Mouse (Mus musculus) left cerebral cortex, adult 2 months (tissue): ENCODE data around the gene Dusp3. TPM values are rescaled to one million over a fixed set of nuclear protein-coding genes. Genes with fewer than 3 reads are reported as not detected.

ENCODE experiments used
- DNase-seq, 2 experiments: peaks; one replicate each; pipeline ENCODE4 v3.0.0; 2021 to 2022; ENCODE audit warnings: low spot score in 2 of 2, mixed read lengths in 1 of 2; ENCODE audit errors: extremely low spot score in 1 of 2
- H3K27ac ChIP-seq: fragments of 200-600 bp; 2 replicates; pipeline ENCODE4 v1.8.1; 2022
- H3K4me3 ChIP-seq: fragments of 200-600 bp; 2 replicates; pipeline ENCODE4 v1.8.1; 2022
- CTCF ChIP-seq: fragments of 200-600 bp; IDR thresholded peaks from 2 replicates; pipeline ENCODE4 v1.8.1; 2022; ENCODE audit warnings: antibody characterized with exemption, mild to moderate bottlenecking, moderate library complexity
- intact Hi-C: fragments of 180-260 bp; cut with DNase I; formaldehyde crosslinking; loops from one replicate; pipeline ENCODE4 v1.15.1; 2025
- total RNA-seq, 2 experiments: library from RNA; stranded (reverse); gene quantifications; 2 replicates each; pipeline ENCODE4 v1.2.3; 2021

Gene Dusp3
- total RNA-seq, 2 experiments from 2014 or later: 206 to 220 TPM

DNA sequence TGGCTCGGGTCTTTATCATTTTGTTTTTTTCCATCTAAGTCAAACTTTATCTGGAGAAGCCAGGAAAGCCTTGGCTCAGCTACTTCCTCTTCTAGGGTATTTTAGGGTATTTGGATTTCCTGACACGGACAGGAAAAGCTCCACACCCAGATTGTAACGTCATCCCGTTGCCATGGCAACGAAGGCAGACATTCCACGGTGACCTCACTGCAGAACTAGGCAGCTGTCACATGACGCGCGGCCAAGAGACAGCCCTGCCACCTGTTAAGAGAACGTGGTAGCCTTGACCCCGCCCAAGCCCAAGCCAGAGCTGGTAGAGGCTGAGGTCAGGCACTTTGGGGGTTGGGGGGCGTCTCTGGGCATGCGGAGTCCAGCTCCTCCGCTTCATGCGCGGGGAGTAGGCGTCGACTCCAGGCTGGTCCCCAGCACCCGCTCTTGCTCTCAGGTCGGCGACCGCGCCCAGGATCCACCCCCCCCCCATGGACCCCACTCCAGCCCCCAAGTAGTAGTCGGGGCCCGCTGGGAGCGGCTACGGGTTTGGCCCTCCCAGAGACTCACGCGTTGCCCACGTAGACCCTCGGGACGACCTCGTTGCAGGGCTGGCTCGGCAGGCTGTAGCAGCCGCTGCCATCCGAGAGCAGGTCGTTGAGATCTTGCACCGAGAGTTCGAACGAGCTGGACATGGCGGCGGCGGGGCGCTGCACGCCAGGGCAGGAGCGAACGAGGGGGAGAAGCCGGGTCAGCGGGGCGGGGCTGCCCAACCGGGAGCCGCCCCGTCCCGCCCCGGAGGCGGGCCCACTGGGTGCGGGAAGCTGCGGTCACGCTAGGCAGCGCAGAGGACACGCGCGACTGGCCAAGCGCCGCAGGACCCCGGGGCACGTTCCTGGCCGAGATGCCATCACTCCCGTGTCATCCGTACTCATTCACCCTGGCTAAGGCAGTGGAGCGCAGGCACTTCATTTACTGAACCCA lies 2.5 kb downstream of the Dusp3 start, which contains the start of gene Cfap97d1:
Gene Cfap97d1, plus strand, starts transcription at position 226 of the 972 bp plus-strand sequence.
- intact Hi-C loops: loop anchor here (2.0 to 5.0 kb wide), 2 partner anchors 104 to 173 kb away; partner anchors contain the start of genes Mpp2 and Tmem101
- Histone ChIP-seq H3K4me3 (peak within 1 kb of the TSS; percentile 86), H3K27ac (peak within 1 kb of the TSS; percentile 96)
- TF ChIP-seq CTCF: no peak
- DNase-seq: peak; percentile 91 to 96

DNA sequence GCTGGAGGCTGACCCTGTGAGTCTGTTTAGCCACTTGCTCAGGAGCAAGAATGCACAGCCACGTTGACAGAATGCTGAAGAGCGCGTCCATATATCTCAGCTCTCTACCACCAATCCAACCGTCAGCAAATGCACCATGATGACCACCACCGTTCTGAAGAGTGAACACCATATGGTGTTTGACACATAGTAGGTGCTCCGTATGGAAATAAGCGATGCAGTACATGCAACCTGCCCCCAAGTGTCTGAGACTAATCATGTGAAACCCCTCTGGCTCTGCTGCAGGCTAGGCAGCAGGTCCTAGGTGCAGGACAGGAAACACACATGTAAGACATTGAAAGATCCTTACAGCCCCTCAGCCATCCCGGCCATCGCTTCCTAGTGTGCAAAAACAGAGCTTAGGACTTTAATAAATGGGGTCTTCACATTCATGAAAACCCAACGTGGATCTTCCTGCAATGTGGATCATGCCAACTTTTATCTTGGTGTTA lies 3.3 kb downstream of the Dusp3 start:
- DNase-seq: no peak
- intact Hi-C loops: no loop called here
- H3K27ac ChIP-seq: peak overlapping the region; percentile 96
- H3K4me3 ChIP-seq: peak overlapping the region; percentile 86
- TF ChIP-seq CTCF: no peak

- Histone ChIP-seq H3K27ac (peak overlapping the region; percentile 96), H3K4me3 (peak overlapping the region; percentile 86)
- intact Hi-C loops: no loop called here
- no peak for TF ChIP-seq CTCF
- DNase-seq: no peak
Measured at GRCm38 (mm10) chr11:101982981-101983411, 3.8 kb downstream of the Dusp3 start.

DNA sequence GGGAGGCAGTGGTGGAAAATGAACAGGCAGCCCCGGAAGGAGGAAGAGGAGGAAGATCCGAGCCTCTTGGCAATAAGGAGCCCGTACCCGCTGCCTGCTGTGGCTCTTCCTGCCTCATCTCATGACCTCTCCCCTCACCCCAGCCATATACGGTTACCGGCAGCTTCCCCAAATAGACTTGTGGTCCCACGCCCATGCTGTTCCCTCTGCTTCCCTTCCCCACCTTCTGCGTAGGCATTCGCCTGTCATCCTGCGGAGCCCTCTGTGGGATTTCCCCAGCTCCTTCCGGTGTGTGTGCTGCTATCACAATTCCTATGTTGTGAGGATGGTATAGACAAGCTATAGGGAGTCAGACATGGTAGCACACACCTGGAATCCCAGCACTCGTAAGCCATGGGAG lies 5.0 kb downstream of the Dusp3 start:
- intact Hi-C loops: no loop called here
- no peak for TF ChIP-seq CTCF
- peak in 1 of 2 experiments; percentile 48 for DNase-seq
- Histone ChIP-seq H3K4me3 (peak overlapping the region; percentile 86), H3K27ac (peak overlapping the region; percentile 96)

- intact Hi-C loops: no loop called here
- no peak overlapping the region; the same call in 1 of the 2 replicates for H3K27ac ChIP-seq
- H3K4me3 ChIP-seq: no peak overlapping the region
- TF ChIP-seq CTCF: no peak
- no peak for DNase-seq
Measured at GRCm38 (mm10) chr11:101980603-101981157, 6.1 kb downstream of the Dusp3 start.

GRCm38 (mm10) chr11:101979140-101979539 lies 7.7 kb downstream of the Dusp3 start:
- no peak for TF ChIP-seq CTCF
- intact Hi-C loops: no loop called here
- no peak overlapping the region for H3K4me3 ChIP-seq
- no peak overlapping the region; the same call in 1 of the 2 replicates for H3K27ac ChIP-seq
- DNase-seq: no peak

DNA sequence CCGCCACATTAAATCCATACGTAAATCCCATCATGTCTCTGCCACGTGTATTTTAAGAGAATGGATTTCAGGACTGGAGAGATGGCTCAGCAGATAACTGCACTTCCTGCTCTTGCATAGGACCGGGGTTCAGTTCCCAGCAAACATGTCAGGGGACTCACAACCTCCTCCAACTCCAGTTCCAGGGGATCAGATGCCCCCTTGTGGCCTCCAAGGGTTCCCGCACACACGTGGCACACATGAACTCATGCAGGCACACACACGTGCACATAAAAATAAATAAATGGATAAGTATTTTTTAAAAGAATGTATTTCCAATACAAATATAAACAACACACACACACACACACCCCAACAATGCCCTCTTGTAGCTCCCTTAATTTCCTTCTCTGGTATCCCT lies 9.9 kb downstream of the Dusp3 start:
- peak; percentile 19 for TF ChIP-seq CTCF
- DNase-seq: no peak
- intact Hi-C loops: no loop called here

GRCm38 (mm10) chr11:101974923-101975322 lies 11.9 kb downstream of the Dusp3 start:
- peak; percentile 62 for TF ChIP-seq CTCF
- Histone ChIP-seq H3K27ac (no peak overlapping the region), H3K4me3 (no peak overlapping the region)
- DNase-seq: no peak
- intact Hi-C loops: no loop called here

More for the DNA sequence above, 9.9 kb downstream of the Dusp3 start:
- no peak overlapping the region for H3K27ac ChIP-seq
- no peak overlapping the region for H3K4me3 ChIP-seq

DNA sequence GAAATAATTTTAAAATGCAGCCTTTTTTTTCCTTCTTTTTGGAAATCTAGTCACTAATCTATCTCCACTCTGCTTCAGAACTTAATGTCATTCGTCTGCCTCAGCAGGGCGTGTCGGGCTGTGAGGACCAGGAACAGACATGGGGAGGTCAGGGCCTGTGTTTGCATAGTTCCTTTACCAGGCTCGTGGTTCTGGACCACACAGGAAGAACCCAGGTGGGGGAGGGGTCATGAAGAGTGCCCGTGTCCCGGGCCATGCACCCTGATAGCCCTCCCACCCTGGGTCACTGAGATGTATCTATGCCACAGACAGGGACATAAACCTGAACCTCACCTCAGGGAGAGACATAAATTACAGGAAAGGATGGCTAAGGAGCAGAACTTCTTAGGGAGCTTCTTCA lies 12.6 kb downstream of the Dusp3 start:
- no peak overlapping the region for H3K27ac ChIP-seq
- intact Hi-C loops: no loop called here
- DNase-seq: no peak
- TF ChIP-seq CTCF: no peak
- no peak overlapping the region for H3K4me3 ChIP-seq

GRCm38 (mm10) chr11:101973496-101973895 lies 13.3 kb downstream of the Dusp3 start:
- no peak for DNase-seq
- no peak for TF ChIP-seq CTCF
- Histone ChIP-seq H3K4me3 (no peak overlapping the region), H3K27ac (no peak overlapping the region)
- intact Hi-C loops: no loop called here

GRCm38 (mm10) chr11:101972651-101973050 lies 14.2 kb downstream of the Dusp3 start:
- DNase-seq: no peak
- Histone ChIP-seq H3K4me3 (no peak overlapping the region), H3K27ac (no peak overlapping the region)
- no peak for TF ChIP-seq CTCF
- intact Hi-C loops: no loop called here

GRCm38 (mm10) chr11:101972097-101972496 lies 14.7 kb downstream of the Dusp3 start:
- intact Hi-C loops: no loop called here
- DNase-seq: no peak
- TF ChIP-seq CTCF: no peak
- Histone ChIP-seq H3K4me3 (no peak overlapping the region), H3K27ac (no peak overlapping the region)
